Mouse (Mus musculus) lung, postnatal 0 days (tissue): ENCODE measurements around the gene Paqr3.

Source experiments
- CTCF ChIP-seq: IDR thresholded peaks from 2 replicates; pipeline ENCODE4 v1.5.1; 2016; ENCODE audit warnings: antibody characterized with exemption, mild to moderate bottlenecking
- EP300 ChIP-seq: IDR thresholded peaks from 2 replicates; pipeline ENCODE4 v1.6.1; 2016; ENCODE audit warnings: antibody characterized with exemption, mild to moderate bottlenecking, control low read depth

DNA sequence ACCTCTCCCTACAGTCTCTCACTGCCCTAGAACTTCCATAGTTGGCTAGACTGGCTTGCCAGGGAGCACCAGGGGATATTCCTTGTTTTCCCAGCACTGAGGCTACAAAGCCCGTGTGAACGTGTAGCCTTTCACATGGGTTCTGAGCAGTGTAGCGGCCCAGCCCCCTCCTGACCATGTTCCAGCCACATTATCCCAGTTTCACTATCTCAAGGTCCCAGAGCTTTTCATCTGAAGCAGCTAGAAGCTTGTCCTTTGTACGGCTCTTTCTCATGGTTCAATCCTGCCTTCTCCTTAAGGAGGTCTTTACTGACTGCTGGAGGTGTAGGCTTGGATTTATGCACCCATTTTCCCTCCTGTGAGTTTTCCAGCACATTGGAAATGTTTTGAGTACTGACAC lies 26.9 kb downstream of the Paqr3 start:
- TF ChIP-seq CTCF, result no peak
- TF ChIP-seq EP300, result no peak
